Mouse (Mus musculus) G1E-ER4 (cell line): ENCODE measurements around the gene Arel1. TPM values are rescaled to one million over a fixed set of nuclear protein-coding genes. Genes with fewer than 3 reads are reported as not detected.

ENCODE experiments used
- GATA1 ChIP-seq: IDR thresholded peaks from one replicate; pipeline ENCODE4 v1.8.0; 2012; ENCODE audit warnings: low read length, inconsistent platforms
- polyA plus RNA-seq: library from polyadenylated mRNA; stranded (reverse); fragments of >175 nt; gene quantifications from 2 replicates; pipeline ENCODE4 v1.2.3, GENCODE M21; 2012

The Arel1 gene
- polyA plus RNA-seq, 1 experiment = 7.5 TPM

DNA sequence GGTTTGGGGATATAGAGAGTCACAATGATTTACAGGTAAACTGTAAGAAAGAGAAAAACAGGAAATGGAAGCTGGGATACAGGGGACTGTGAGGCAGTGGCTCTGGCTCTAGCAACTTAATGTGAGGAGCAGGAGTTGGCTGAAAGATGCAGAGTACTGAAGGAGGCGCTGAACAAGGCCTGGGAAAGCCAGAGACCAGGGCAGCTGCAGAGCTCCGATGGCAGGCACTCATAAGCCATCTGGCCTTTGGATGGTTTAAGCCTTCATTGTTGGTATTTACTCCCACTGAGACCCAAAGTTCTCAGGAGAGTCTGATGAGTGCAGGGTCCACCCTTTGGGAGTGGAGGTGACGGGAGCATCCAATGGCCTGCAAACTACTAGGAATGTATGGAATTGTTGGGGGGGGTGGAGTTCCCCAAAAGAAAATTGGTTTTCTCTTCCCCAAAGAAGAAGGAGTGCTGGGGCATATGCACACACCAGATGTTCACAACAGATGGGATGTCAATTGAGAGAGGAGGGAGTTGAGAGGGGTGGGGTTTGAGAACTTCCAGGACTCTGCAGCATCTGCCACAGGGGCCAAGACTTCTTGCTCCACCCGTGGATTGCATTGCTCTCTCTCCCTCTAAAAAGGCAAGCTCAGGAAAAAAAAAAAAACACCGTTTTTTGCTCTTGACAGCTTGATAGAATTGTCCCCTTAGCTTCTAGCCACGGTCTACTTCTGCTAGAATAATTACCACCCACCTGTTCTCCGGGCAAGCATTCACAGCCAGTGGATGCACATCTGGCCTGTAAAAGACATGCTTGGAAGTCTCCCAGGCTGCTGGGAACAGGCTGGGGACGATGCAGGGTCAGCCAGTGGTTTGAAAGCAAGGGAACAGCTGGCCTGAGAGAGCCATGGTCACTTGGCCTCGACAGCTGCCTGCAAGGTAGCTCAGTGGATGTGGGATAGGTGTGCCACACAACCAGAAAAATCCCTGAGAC lies 76.8 kb downstream of the Arel1 start:
- no peak for TF ChIP-seq GATA1

DNA sequence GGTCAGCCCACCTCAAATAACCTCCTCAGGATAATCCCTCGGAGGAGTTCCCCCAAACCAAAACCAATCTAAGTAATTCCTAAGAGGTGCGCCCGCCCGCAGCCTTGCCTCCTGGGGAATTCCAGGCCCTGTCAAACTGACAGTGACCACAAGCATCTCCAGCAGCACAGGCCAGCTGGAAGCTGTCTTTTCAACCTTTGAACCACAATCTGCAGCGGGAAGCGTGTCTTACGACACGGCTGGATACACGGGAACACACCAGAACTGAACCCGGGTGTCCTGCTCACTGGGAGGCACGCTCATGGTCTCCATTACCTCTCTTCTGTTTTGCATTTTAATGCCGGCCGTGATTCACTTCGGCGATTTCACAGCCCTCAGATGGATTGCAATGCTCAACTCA lies 80.4 kb downstream of the Arel1 start:
- TF ChIP-seq GATA1 = no peak

DNA sequence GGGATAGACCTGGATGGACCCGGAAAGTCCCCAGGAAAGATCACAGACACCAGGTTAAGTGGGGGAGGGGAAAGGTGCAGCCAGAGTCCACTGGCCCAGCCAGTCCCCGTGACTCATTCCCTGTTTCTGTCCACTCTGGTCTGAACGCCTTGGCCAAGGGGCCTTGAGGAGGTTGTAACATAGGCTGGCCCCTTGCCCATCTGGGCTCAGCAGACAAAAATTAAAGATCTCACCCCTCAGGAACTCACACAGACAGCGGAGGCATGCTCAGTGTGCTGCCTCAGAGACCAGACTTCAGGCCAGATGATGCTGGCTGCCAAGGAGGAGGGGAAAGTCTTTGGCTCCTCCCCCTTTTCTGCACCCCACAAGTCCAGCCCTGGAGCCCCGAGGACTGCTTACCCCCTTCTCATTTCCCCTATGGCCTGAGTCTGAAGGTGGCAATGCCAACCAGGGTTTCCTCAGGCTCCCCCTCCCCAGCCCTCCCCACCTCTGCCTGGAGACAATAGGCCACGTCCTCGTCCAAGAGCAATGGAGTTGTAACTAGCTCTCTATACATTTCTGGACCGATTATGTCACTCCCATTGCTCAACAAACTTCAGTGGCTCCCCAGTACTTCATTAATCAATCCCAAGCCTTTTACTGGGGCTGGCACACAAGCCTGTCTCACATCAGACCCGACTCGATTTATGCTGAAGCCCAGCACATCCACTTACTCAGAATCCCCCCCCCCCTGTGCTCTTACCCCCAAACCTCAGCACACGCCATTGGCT lies 85.4 kb downstream of the Arel1 start:
- no peak for TF ChIP-seq GATA1

DNA sequence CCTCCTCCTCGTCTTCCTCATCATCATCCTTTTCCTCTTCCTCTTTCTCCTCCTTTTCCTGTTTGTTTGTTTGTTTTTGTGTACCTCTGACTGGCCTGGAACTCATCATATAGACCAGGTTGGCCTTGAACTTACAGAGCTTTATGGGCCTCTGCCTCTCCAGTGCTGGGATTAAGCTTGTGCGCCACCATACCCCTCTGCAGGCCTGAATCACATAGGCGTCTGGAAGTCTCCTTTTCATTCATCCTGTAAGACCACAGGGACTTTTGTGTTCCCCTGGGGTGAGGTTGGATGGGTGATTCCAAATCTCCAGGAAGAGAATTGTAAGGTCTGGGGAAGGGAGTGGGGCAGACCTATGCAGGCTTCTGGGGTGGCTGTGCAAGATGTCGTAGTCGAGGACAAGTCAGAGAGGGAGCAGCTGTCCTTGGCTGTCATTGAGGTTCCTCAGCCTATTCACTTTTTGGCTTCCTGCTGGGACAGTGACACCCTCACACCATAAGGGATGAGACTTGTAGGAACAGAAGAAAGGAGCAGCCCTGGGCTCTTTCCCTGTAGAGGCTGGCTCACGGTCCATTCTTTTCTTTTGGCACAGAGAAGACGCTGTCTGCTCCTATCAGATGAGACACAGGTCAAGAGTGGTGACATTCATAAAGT lies 86.2 kb downstream of the Arel1 start:
- no peak for TF ChIP-seq GATA1

DNA sequence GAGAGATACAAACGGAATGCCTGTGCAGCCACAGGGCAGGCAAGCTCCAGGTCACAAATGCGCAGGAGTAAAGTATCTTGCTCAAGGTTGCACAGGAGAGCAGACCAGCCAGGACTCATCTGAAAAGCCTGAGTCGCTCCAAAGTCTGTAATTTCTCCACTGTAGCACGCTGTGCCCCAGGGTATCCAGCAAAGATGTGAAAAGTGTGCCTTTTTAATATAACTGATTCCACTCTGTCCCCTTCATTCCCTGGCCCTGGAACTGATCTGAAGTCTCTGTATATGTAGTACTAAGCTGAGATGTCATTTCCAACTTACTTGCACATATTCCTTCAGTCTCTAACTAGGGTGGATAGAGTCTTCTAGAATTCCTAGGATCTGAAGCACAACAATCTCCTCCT lies 87.9 kb downstream of the Arel1 start:
- TF ChIP-seq GATA1 = no peak

DNA sequence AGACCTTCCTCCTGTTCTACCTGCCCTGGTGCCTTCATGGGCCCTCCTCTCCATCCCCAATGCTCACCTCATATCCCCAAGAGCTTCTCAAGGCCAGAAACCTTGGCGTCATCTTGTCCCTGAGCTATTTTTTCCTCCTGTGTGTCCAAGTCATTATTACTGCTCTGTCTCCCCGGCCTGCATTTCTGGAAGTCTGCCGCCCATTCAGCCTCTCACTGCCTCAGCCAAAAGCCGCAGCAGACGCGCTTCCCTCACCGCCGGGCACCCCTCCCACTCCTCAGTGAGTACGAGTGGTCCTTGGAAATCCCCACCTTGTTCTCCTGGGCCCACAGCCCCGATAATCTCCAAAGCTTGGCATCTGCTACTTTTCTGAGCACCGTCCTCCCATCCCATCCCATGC lies 90.6 kb downstream of the Arel1 start:
- TF ChIP-seq GATA1 = no peak

DNA sequence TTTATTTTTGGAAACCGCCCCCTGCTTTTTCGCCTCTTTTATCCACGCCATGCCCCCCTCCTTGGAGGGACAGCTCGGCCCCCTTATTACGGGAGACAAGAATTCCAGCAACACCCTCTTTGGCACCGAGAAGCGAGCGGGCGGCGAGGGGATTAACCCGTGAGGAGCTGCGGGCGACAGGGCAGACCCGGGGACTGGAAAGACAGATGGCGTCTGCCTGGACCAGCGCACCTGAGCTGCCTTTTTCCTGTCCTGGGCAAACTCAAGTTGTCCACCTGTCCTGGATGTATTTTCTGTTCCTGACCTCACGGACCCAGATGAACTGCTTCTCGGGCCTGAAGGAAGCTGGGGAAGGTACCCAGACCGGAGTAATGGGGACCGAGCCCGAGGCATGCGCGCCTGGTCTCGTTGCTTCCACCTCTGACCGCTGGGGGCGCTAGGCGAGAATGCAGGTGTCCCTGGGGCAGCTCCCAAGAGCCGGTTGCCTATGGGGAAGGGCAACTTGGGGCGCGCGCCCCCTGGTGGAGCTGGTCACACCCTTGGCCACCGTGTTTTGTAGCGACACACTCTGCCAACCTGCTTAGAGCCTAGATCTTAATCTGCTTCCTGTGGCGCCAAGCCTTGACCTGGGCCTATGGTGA lies 94.1 kb downstream of the Arel1 start, which contains the start of gene Ltbp2:
Gene Ltbp2 (minus strand): TSS at position 52 of the 641 bp plus-strand sequence.
- no peak for TF ChIP-seq GATA1

DNA sequence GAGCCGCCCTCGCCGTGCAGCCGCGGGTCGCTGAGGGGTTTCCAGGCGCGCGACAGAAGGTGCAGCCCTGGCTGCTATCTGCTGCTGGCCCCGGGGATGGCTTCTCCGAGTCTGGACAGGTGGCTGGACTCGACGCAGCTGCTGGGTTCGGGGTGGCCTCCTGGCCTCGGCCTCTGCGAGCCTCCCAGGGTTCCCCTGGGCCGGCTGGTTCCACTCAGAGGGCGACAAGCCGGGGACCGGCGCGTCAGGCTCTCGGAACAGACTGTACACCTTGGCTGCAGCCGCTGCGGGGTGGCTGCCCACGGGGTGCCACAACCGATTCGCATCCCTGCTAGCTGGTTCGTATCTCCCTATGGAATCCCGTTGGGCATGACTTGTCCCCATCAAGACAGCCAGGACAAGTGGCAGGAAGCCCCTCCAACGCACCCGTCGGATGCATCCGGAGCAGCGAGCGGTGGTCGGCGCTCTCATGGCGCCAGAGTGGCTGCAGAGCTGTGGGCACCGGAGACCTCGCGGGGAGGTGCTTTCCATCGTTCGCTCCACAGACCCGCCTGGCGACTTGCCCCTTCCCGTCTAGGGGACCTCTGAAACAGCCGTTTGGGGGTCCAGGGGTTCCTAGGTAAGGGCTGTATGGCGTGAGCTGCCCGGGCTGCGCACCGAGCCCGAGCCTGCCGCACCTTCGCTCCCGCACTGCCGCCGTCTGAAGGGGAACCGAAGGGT lies 94.8 kb downstream of the Arel1 start:
- TF ChIP-seq GATA1 = no peak

DNA sequence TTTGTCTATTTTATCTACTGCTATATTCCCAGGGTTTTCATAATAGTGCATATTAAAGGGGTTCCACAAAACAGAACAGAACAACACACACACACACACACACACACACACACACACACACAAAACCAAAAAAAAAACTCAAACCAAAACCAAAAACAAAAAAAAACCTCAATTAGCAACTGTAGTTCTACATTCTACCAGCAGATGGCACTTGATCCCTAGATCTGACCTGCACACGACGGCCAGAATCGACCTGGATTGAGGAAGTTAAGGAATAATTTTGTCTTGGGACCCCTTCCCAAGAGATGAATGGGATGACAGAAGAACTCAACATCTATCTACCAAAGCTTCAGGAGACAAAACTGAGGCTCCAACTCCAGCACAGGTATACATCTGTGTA lies 97.3 kb downstream of the Arel1 start:
- TF ChIP-seq GATA1 = no peak

DNA sequence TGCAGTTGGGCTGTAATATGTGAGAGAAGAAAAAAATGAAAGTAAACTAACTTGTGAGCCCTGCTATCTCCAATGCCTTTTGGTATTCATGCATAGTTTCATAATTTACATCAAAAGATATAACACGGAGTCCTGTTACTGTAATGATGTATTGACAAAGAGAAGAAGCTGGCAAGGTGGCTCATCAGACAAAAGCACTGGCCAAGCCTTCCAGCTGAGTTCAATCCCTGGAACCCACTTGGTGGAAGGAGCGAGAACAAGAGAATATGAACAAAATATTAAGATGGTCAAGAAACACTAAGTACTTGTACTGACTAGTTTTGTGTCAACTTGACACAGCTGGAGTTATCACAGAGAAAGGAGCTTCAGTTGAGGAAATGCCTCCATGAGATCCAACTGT lies 98.4 kb downstream of the Arel1 start:
- TF ChIP-seq GATA1 = no peak

Other genes with a start within 250 kb of the Arel1 start
- 40.5 and 100 TPM in 2 replicates for gene Npc2, start 197.7 kb downstream of the Arel1 start, polyA plus RNA-seq
- gene Isca2, start 197.6 kb downstream of the Arel1 start, polyA plus RNA-seq = 28.7 and 42.9 TPM in 2 replicates
- gene Ltbp2, start 94.4 kb downstream of the Arel1 start, polyA plus RNA-seq = 0.04 and 0.21 TPM in 2 replicates
- 15.5 and 15.8 TPM in 2 replicates for gene Fcf1, start within 50 bp of the Arel1 start, polyA plus RNA-seq
- gene Ylpm1, start 25.4 kb upstream of the Arel1 start, polyA plus RNA-seq = 50.8 and 58.9 TPM in 2 replicates
- gene Prox2, start 139.9 kb upstream of the Arel1 start, polyA plus RNA-seq = 5.3 and 5.6 TPM in 2 replicates
- gene Dlst, start 139.9 kb upstream of the Arel1 start, polyA plus RNA-seq = 737 and 900 TPM in 2 replicates
- gene Rps6kl1, start 180.4 kb upstream of the Arel1 start, polyA plus RNA-seq = not detected in 2 replicates
- not detected in 2 replicates for gene Pgf, start 206.9 kb upstream of the Arel1 start, polyA plus RNA-seq
- 251 and 455 TPM in 2 replicates for gene Eif2b2, start 248.6 kb upstream of the Arel1 start, polyA plus RNA-seq